Mouse (Mus musculus) MEL (cell line): Measurements from ENCODE around the gene Mical3. TPM values are rescaled to one million over a fixed set of nuclear protein-coding genes. Genes with fewer than 3 reads are reported as not detected.
A peak's percentile ranks its signal among the peaks of the same experiment; 100 is the strongest.

ENCODE experiments used
- DNase-seq: peaks from one replicate; pipeline ENCODE4 v3.0.0; 2011; ENCODE audit warnings: low read depth, low spot score
- H3K27ac ChIP-seq: 2 replicates; pipeline ENCODE4 v1.5.1; 2012; ENCODE audit warnings: low read depth, mild to moderate bottlenecking, control low read depth, low read length, moderate library complexity; ENCODE audit not compliant: control insufficient read depth
- H3K27me3 ChIP-seq, 2 experiments: fragments of 150-350 bp in 1 of 2; sonication (generic) in 1 of 2; 2 replicates each; pipeline ENCODE4 v1.6.1; 2012; ENCODE audit warnings: low read length in 2 of 2, mild to moderate bottlenecking in 2 of 2, improper control_type of control experiment in 1 of 2, moderate library complexity in 1 of 2; ENCODE audit not compliant: insufficient read depth in 2 of 2, control insufficient read depth in 1 of 2
- H3K36me3 ChIP-seq, 2 experiments: 2 replicates each; pipeline ENCODE4 v1.6.1; 2012 to 2014; ENCODE audit warnings: low read length in 2 of 2, improper control_type of control experiment in 1 of 2, inconsistent platforms in 1 of 2, mild to moderate bottlenecking in 1 of 2; ENCODE audit not compliant: insufficient read depth in 2 of 2, control insufficient read depth in 1 of 2
- H3K4me1 ChIP-seq, 2 experiments: fragments of 150-350 bp in 1 of 2; sonication (generic) in 1 of 2; 2 replicates each; pipeline ENCODE4 v1.6.1; 2012; ENCODE audit warnings: low read length in 2 of 2, improper control_type of control experiment in 1 of 2, mild to moderate bottlenecking in 1 of 2; ENCODE audit not compliant: insufficient read depth in 2 of 2, control insufficient read depth in 1 of 2
- H3K4me3 ChIP-seq, 2 experiments: fragments of 150-350 bp in 1 of 2; sonication (generic) in 1 of 2; 2 replicates each; pipeline ENCODE4 v1.5.1; 2012; ENCODE audit warnings: low read depth in 2 of 2, low read length in 2 of 2, mild to moderate bottlenecking in 2 of 2, moderate library complexity in 2 of 2, control low read depth in 1 of 2, improper control_type of control experiment in 1 of 2; ENCODE audit not compliant: control insufficient read depth in 1 of 2, insufficient read depth in 1 of 2
- H3K79me2 ChIP-seq: 2 replicates; pipeline ENCODE4 v1.6.1; 2012; ENCODE audit warnings: mild to moderate bottlenecking, low read length, moderate library complexity; ENCODE audit not compliant: control insufficient read depth, poor library complexity, insufficient read depth
- H3K9ac ChIP-seq: 2 replicates; pipeline ENCODE4 v1.6.1; 2012; ENCODE audit warnings: low read depth, mild to moderate bottlenecking, control low read depth, low read length, moderate library complexity; ENCODE audit not compliant: control insufficient read depth, poor library complexity, severe bottlenecking
- H3K9me3 ChIP-seq: fragments of 150-350 bp; sonication (generic); replicated peaks from 2 replicates; pipeline ENCODE4 v1.6.1; 2012; ENCODE audit warnings: mild to moderate bottlenecking, low read length, improper control_type of control experiment, moderate library complexity; ENCODE audit not compliant: insufficient read depth
- BHLHE40 ChIP-seq: IDR thresholded peaks from 2 replicates; pipeline ENCODE4 v1.6.1; 2012; ENCODE audit warnings: low read depth, mild to moderate bottlenecking, inconsistent platforms, low read length, improper control_type of control experiment, borderline replicate concordance
- CTCF ChIP-seq, 3 experiments: IDR thresholded peaks in 2 of 3; conservative IDR thresholded peaks in 1 of 3; 2 replicates each; pipeline ENCODE4 v1.5.1; 2011 to 2012; ENCODE audit warnings: low read length in 3 of 3, low read depth in 2 of 3, mild to moderate bottlenecking in 2 of 3, improper control_type of control experiment in 1 of 3, inconsistent platforms in 1 of 3, mixed read lengths in 1 of 3, moderate library complexity in 1 of 3; ENCODE audit not compliant: control insufficient read depth in 1 of 3, insufficient read depth in 1 of 3, poor library complexity in 1 of 3, severe bottlenecking in 1 of 3
- ELF1 ChIP-seq: IDR thresholded peaks from 2 replicates; pipeline ENCODE4 v1.6.1; 2014; ENCODE audit warnings: low read depth, mild to moderate bottlenecking, inconsistent platforms, low read length, improper control_type of control experiment, moderate library complexity
- EP300 ChIP-seq, 2 experiments: IDR thresholded peaks; 2 replicates each; pipeline ENCODE4 v1.6.1; 2011; ENCODE audit warnings: improper control_type of control experiment in 2 of 2, low read length in 2 of 2, low read depth in 1 of 2, mild to moderate bottlenecking in 1 of 2
- JUND ChIP-seq: IDR thresholded peaks from 2 replicates; pipeline ENCODE4 v1.6.1; 2011; ENCODE audit warnings: low read depth, mild to moderate bottlenecking, improper control_type of control experiment, low read length
- KAT2A ChIP-seq: conservative IDR thresholded peaks from 2 replicates; pipeline ENCODE4 v1.6.1; 2012; ENCODE audit warnings: low read depth, low read length, improper control_type of control experiment, inconsistent platforms
- MAZ ChIP-seq: IDR thresholded peaks from 2 replicates; pipeline ENCODE4 v1.6.1; 2012; ENCODE audit warnings: low read depth, mild to moderate bottlenecking, inconsistent platforms, low read length, improper control_type of control experiment
- RCOR1 ChIP-seq: IDR thresholded peaks from 2 replicates; pipeline ENCODE4 v1.6.1; 2012; ENCODE audit warnings: low read depth, mild to moderate bottlenecking, inconsistent platforms, low read length, improper control_type of control experiment
- TBP ChIP-seq: IDR thresholded peaks from 2 replicates; pipeline ENCODE4 v1.8.0; 2011; ENCODE audit warnings: low read depth, low read length, improper control_type of control experiment
- ZKSCAN1 ChIP-seq: IDR thresholded peaks from 2 replicates; pipeline ENCODE4 v1.6.1; 2012; ENCODE audit warnings: low read depth, mild to moderate bottlenecking, inconsistent platforms, low read length, improper control_type of control experiment, moderate library complexity
- ZNF384 ChIP-seq: IDR thresholded peaks from 2 replicates; pipeline ENCODE4 v1.6.1; 2012; ENCODE audit warnings: low read depth, mild to moderate bottlenecking, inconsistent platforms, low read length, improper control_type of control experiment
- polyA plus RNA-seq, 2 experiments: library from polyadenylated mRNA; stranded (reverse) in 1 of 2; unstranded in 1 of 2; fragments of >175 nt in 1 of 2; fragments of >200 nt in 1 of 2; gene quantifications; 2 replicates each; pipeline versions ENCODE4 v1.2.1 to v1.2.4; 2012; ENCODE audit warnings: low replicate concordance in 2 of 2, low read depth in 1 of 2; ENCODE audit not compliant: insufficient read length in 2 of 2, insufficient read depth in 1 of 2, missing spikeins in 1 of 2
- total RNA-seq: library from RNA; depleted of rRNA; stranded (reverse); fragments of 300-350 nt; gene quantifications from 2 replicates; pipeline ENCODE4 v1.2.3, GENCODE M21; 2012

Gene Mical3
- total and polyA plus RNA-seq, 3 experiments = 19.8 to 125 (median 31.4) TPM

DNA sequence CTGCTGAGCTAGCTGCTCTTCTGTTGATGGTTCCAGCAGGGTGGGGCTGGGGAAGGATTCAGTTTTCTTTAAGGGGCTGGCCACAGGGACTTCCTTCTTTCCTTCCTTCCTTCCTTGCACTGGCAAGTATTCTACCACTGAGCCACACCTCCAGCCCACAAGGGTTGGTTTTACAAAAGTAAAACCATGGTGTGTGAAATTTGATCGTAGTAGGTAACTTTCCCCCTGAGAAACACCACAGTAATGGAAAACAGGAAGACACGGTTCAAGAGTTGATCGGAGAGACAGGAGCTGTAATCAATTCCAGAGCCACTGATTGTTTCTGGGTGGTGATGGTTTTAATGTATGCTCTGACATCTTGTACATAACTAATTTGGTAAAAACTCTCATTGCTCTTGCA, 18.6 kb upstream of the Mical3 start:
- no peaks in the 10 kb centered on the region for H3K79me2 ChIP-seq
- no peaks in the 10 kb centered on the region for H3K36me3 ChIP-seq
- no peaks in the 10 kb centered on the region for H3K9me3 ChIP-seq
- no peak overlapping the region for H3K4me3 ChIP-seq
- no peak overlapping the region for H3K9ac ChIP-seq
- no peak for DNase-seq
- no peaks in the 10 kb centered on the region for H3K4me1 ChIP-seq
- peaks cover 0 to 5% of the 10 kb centered on the region in 2 experiments; a peak in 2 of 4 replicates for H3K27me3 ChIP-seq
- TF ChIP-seq BHLHE40 = no peak
- TF ChIP-seq KAT2A = no peak
- no peak for TF ChIP-seq ZKSCAN1
- TF ChIP-seq MAZ = no peak
- TF ChIP-seq TBP = no peak
- H3K27ac ChIP-seq = no peak overlapping the region

DNA sequence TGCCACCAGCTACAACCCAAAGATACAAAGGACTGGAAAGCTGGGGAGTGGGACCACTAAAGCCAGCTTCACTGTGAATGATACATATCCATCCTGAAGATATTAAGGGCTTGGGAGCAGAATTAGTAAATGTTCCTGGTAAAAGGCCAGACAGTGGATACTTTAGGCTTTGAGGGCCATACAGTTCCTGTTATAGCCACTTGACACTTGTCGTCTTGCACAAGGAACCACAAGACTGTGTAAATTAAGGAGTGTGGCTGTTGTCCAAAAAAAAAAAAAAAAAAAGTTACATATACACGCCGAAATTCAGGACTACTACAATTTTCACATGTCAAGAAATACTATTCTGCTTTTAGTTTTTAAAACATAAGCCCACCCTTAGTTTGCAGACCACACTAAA, 17.6 kb upstream of the Mical3 start:
- Histone ChIP-seq H3K9ac (no peak overlapping the region), H3K36me3 (no peaks in the 10 kb centered on the region), H3K79me2 (no peaks in the 10 kb centered on the region), H3K4me3 (no peak overlapping the region), H3K27ac (no peak overlapping the region), H3K27me3 (peaks cover 0 to 3% of the 10 kb centered on the region in 2 experiments; a peak in 1 of 4 replicates), H3K4me1 (no peaks in the 10 kb centered on the region), H3K9me3 (no peaks in the 10 kb centered on the region)
- TF ChIP-seq ZNF384 (0 out of 2 replicates have a peak, but pooled peaks have one; percentile 24), KAT2A (no peak), ELF1 (no peak)
- DNase-seq = no peak

DNA sequence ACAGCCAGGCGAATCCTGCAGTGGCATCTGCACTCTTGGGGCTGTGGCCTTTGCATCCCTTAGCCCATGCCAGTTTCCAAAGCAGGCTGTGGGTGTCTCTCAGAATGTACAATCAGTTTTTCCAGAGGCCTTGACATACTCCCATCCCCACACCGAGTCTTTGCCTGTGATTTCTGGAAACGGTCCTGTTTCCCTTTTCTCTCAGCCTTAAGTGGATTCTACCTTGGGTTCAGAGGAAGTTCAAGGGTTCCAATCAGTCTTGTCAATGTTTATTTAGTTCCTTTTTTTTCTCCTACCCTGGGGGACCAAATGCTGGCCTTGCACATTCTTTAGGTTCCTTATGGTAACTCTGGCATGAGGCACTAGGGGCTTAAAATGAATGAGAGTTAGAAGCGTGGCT, 16.0 kb upstream of the Mical3 start:
- Histone ChIP-seq H3K36me3 (no peaks in the 10 kb centered on the region), H3K4me3 (no peak overlapping the region), H3K9me3 (no peaks in the 10 kb centered on the region), H3K27me3 (peaks cover 0 to 3% of the 10 kb centered on the region in 2 experiments; a peak in 1 of 4 replicates), H3K79me2 (no peaks in the 10 kb centered on the region), H3K4me1 (no peaks in the 10 kb centered on the region; a peak in 1 of 4 replicates), H3K9ac (no peak overlapping the region), H3K27ac (no peak overlapping the region)
- TF ChIP-seq EP300 (IDR thresholded peaks at IDR 0.05; ENCODE audit: low read depth in 1 of 2, low read length in 2 of 2) = peak in 1 of 2 experiments; percentile 23; a peak in 1 of 4 replicates
- TF ChIP-seq RCOR1 = peak; percentile 60; the same call in 1 of the 2 replicates
- no peak for TF ChIP-seq JUND
- TF ChIP-seq ZNF384 = peak; percentile 62; the same call in 1 of the 2 replicates
- no peak for TF ChIP-seq CTCF (IDR thresholded peaks at IDR 0.05 in 2 of 3, conservative IDR thresholded peaks at IDR 0.05 in 1 of 3; ENCODE audit: control insufficient read depth in 1 of 3, insufficient read depth in 1 of 3, low read depth in 2 of 3, low read length in 3 of 3, poor library complexity in 1 of 3, severe bottlenecking in 1 of 3)
- peak; percentile 52 for DNase-seq
